Mouse (Mus musculus): ENCODE measurements around the gene Pmfbp1.
A peak's percentile ranks its signal among the peaks of the same experiment; 100 is the strongest.
"Not testable (repeated sequence)": the region's sequence is repeated elsewhere in the genome, so short reads cannot be mapped to it uniquely, and the experiment has no call there.

Pmfbp1 gene

GRCm38 (mm10) chr8:109493727-109494126 lies at the start of gene Pmfbp1:
Pmfbp1 (plus strand) TSS chr8:109494027.
- DNase-seq = no peak

DNA sequence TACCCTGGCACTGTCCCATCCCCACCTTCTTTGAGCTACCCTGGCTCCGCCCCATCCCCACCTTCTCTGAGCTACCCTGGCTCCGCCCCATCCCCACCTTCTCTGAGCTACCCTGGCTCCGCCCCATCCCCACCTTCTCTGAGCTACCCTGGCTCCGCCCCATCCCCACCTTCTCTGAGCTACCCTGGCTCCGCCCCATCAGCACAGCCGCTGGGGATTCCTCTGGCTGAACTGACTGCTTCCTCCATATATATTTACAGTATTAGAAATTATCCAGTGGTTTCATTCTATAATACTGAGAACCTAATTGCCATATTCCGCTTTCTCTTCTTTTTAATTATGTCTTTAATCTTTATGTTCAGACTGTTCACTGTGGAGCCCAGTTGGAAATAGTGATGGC lies 46.9 kb upstream of the Pmfbp1 start:
- not testable (repeated sequence) for DNase-seq

GRCm38 (mm10) chr8:109451000-109451399 lies 42.8 kb upstream of the Pmfbp1 start:
- no peak for DNase-seq

- DNase-seq = peak; percentile 58
Measured at GRCm38 (mm10) chr8:109455113-109455512, 38.7 kb upstream of the Pmfbp1 start.

- DNase-seq = no peak
Measured at GRCm38 (mm10) chr8:109457387-109457786, 36.4 kb upstream of the Pmfbp1 start.

DNA sequence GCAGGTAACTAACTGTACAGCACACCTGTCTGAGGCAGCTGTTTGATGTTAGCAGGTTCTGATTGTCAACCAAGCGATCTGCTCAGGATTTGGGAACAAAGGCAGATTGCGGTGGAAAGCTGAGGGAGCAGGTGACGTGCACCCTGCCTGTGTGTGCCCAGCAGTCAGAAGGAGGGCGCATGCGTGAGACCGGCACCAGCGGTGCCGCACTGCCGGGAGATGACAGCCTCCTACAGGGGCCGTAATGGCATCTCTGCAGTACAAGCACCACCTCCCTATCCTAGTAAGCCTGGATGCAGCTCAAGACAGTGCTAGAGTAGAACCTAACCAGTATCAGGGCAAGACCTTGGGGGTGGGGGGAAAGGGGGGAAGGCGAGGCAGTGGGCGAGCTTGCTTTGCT lies 35.2 kb upstream of the Pmfbp1 start:
- peak; percentile 36 for DNase-seq

GRCm38 (mm10) chr8:109463075-109463474 lies 30.8 kb upstream of the Pmfbp1 start:
- no peak for DNase-seq

- DNase-seq = no peak
Measured at GRCm38 (mm10) chr8:109463677-109464313, 30.0 kb upstream of the Pmfbp1 start.

DNA sequence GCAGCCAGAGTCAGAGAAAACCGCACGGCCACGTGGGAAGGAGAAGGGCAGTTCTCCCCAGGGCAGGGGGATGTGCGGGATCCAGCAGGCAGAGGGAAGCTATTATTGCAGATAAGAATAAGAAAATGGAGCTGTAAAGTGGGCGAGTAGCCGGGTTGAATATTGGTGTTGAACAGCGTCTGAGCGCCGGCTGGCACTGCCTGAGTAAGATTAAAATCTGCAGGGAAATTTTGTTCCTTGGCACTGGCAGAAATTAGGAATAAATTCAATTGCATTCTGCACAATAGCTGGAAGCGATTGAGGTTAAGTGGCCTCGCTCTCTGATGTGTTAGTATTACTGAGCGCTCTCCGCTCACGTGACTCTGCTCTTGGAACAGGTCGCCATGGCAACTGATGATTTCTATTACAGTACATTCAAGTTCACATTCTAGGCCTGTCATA lies 29.4 kb upstream of the Pmfbp1 start:
- peak; percentile 32 for DNase-seq

DNA sequence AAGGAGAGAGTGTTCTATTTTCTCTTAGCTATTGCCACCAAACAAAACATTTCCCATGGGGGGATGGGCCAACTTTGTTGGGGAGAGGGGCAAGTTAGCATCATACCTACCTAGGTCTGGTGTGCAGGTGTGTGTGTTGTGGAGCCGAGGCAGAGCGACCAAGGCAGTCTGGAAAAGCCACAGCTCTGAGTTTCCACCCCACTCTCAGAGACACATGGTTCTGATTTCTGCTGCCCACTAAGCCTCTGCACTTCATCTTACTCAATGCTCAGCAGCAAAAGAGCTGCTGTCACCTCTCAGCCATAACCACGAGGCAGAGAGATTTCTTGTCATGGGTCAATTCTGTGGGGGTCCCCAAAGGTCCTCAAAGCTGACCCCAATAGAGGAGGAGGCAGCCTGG lies 28.8 kb upstream of the Pmfbp1 start:
- no peak for DNase-seq

DNA sequence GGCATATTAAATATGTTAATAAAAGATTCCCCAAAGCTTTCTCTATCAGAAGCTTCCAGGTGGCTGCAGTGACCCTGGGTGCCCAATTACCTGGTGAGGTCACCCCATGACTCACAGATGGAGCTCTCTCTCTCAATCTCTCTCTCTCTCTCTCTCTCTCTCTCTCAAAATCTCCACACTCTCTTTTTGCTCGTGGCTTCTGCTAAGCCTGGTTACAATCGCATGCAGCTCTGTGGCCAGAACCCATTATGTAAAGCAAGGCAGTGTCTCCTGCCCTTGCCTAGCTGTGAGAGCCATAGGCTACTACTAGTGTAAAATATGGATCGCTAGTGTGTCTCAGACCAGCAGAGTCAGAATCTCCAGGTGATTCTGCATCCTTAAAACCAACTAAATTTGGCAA lies 28.1 kb upstream of the Pmfbp1 start:
- DNase-seq = no peak

DNA sequence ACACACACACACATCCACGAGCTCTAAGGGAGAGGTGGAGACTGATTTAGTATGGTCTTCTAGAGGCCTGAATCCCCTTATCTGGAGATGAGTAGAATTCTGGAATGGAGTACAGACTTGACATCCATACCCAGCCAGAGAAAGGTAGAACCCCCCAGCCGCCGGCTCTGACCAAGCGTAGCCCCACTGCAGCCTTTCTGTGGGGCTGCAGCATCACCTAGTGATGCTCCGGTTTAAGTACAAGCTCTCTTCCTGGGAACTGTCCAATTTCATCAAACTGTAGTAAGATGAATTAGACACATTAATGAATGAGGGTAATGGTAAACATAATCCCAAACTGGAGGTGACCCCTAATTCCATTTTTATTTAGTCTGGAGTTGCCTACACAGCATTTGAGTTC lies 26.3 kb upstream of the Pmfbp1 start:
- no peak for DNase-seq

- DNase-seq = no peak
Measured at GRCm38 (mm10) chr8:109468112-109468511, 25.7 kb upstream of the Pmfbp1 start.

GRCm38 (mm10) chr8:109471876-109472275 lies 22.0 kb upstream of the Pmfbp1 start:
- DNase-seq = no peak

- DNase-seq = no peak
Measured at GRCm38 (mm10) chr8:109472400-109472799, 21.4 kb upstream of the Pmfbp1 start.

DNA sequence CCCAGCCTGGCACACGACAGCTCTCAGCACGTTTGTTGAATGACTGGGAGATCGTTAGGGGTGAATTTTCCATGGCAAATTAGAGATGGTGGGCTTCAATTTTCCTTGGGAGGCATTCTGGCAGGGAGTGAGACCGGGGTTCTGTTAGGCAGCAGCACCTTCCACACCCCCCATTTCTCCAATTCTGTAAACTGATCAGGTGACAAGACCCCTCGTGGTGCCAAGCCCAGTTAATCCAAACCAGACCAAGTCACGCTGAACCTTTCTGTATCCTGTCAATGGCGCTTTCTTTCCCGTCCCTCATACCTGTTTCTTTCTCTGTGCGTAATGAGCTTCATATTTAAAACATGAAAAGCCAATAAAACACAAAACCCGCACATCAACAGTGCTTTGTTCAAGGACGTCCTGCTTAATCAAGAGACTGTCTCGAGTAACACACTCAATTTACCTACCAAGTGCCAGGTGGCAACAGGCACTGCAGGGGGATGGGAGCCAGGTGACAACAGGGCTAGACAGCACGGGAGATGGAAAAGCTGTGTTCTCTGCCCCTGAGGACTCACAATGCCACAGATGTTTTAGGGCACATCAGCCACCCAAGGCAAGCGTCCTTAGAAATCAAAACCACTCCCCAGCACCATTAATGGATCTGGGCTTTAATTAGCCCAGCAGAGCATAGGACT lies 19.2 kb upstream of the Pmfbp1 start:
- DNase-seq = no peak

DNA sequence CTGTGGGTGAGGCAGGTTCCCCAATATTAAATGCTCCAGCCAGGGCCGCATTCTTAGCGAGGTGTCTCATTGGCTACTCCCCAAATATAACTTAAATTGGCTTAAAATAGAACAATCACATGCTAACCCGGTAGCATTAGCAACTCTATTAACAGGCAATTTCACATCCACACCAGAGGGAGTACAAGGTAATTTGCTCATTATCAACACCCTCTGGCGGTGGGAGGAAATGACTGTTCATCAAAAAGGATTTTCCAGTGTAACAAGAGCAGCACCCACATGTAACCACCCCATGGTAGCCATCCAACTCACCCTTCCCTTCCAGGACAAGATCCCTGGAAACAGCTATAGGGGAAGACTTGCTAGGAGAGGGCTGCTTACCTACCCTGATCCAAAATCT lies 18.4 kb upstream of the Pmfbp1 start:
- DNase-seq = no peak

DNA sequence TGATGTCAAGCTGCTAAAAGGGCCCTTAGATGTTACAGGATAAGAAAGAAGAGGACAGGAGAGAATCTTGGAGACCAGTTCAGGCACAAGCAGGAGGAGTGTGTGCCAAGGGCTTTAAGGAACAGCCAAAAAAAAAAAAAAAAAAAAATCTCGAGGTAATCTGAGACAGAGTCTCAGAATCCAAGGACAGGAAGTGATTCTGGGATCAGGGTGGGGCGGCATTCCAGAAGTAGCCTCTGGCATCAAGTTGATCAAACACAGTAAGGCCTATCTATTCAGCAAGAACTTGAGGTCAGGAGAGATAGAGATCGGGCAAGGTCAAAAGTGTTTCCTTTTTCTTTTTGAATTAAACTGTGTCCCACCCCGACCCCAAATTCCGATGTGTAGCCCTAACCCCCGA lies 15.2 kb upstream of the Pmfbp1 start:
- no peak for DNase-seq

- no peak for DNase-seq
Measured at GRCm38 (mm10) chr8:109484741-109485140, 9.1 kb upstream of the Pmfbp1 start.

DNA sequence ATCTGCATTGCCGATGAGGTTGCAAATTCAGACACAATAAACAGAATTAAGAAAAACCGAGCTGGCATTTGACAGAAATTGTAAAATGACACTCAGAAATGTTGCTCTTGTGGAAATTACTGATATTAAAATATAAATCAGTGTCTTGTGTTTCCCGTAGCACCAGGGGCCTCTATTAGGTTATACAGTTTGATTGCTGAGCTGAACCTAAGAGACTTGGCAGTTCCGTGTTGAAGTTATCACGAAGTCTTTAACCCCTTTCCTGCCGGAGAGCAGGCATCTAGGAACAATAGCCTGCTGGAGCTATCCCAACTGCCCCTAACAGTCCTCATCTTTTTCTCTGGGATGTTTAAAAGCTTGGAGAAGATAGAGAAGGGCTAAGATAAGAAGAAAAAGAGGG lies 8.3 kb upstream of the Pmfbp1 start:
- no peak for DNase-seq

DNA sequence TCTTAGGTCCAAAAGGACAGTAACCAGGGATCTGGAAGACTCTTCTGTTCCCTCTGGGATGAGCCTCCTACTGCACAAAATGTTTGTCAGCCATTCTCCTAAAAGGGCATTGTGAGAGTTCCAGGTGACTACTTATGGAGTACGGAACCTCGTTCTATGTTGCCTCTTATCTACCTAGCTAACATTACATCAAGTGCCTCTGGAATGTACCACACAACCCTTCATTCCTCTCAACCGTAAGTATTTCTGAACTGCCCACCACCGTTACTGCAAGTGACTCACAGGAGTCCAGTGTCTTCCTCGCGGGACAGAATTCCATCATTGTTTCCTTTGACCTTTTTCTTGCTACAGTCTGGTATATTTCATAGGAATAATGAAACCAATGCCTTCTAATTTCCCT lies 1.0 kb upstream of the Pmfbp1 start:
- no peak for DNase-seq

- no peak for DNase-seq
Measured at GRCm38 (mm10) chr8:109494601-109495000, 774 bp downstream of the Pmfbp1 start.

DNA sequence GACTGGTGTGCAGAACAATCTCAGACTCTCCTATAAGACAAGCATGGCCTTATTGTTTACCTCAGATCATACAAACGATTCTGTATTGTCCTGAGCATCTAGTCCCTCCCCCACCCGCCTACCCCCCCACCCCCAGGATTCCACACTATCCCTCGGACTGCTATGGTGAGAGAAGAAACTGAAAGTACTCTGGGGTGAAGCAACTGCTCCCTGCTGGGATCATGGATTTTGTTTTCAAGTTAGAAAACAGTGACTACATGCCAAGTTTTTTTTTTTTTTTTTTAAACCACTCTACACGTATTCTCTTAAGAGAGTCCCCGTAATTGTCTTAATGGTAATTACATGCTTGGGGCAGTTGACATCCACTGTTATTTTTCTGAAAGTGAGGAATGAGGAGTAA lies 3.6 kb downstream of the Pmfbp1 start:
- DNase-seq = no peak

- DNase-seq = peak; percentile 13
Measured at GRCm38 (mm10) chr8:109499009-109499717, 5.3 kb downstream of the Pmfbp1 start.

Measured in kidney, postnatal 10 days (tissue).